Mouse (Mus musculus): ENCODE measurements around the gene Smdt1.
"Not testable (repeated sequence)": the region's sequence is repeated elsewhere in the genome, so short reads cannot be mapped to it uniquely, and the experiment has no call there.

Gene Smdt1

GRCm38 (mm10) chr15:82343368-82344287 is 4.9 kb downstream of the Smdt1 start:
- DNase-seq (ENCODE audit: low spot score): no peak

- no peak for DNase-seq (ENCODE audit: low spot score)
Observed at GRCm38 (mm10) chr15:82344971-82345370, 6.2 kb downstream of the Smdt1 start.

GRCm38 (mm10) chr15:82345820-82346470 is 7.2 kb downstream of the Smdt1 start:
- peak; percentile 100 for DNase-seq (ENCODE audit: low spot score)

DNA sequence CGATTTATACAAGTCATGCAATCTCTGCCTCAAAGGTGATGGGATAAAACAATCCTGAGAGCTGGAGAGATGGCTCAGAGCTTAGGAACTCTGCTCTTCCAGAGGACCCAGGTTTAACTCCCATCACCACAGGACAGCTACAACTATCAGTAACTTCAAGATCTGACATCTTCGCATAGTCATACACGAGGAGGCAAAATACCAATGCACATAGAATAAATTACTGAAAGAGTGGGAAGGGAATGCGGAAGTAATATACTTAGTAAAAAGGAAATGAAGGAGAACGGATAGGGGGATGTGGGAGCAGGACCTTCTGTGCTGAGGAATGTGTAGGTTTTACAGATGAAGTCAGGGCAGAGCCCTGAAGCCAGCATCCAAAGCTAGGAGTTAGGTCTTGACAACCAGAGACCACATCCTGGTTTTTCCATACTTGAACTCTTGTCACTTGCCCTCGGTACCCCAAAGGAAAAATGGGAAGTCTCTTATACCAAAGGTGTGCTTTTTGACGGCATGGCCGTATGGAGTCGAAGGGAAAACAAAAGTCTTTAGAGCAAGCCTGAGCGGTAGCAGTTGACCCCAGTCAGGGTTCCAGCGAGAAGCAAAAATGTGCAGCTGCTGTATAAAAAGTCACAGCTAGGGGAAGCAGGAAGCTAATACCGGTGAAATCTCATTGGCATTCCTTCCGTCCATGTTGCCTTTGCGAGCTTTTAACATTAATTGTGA is 8.0 kb downstream of the Smdt1 start:
- peak; percentile 19 for DNase-seq (ENCODE audit: low spot score)

- DNase-seq (ENCODE audit: low spot score): no peak
Observed at GRCm38 (mm10) chr15:82347303-82347676, 8.5 kb downstream of the Smdt1 start.

DNA sequence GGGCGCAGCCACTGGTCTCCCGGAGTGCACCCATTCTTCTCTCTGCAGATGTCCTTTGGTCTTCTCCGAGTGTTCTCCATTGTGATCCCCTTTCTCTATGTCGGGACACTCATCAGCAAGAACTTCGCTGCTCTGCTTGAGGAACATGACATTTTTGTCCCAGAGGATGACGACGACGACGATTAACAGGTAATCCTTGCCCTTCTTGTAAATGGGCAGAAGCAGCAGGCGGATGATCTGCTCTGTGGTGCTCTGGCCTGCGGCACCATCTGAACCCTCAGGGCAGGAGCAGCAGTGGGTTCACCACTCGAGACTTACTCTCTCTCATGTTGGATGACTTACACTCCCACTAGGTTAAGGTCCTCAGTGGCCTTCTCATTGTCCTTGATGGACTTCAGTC is 9.1 kb downstream of the Smdt1 start:
- DNase-seq (ENCODE audit: low spot score): no peak

- DNase-seq (ENCODE audit: low spot score): no peak
Observed at GRCm38 (mm10) chr15:82348258-82348998, 9.7 kb downstream of the Smdt1 start.

GRCm38 (mm10) chr15:82348999-82349341 is 10.2 kb downstream of the Smdt1 start:
- peak; percentile 21 for DNase-seq (ENCODE audit: low spot score)

GRCm38 (mm10) chr15:82350349-82350748 is 11.6 kb downstream of the Smdt1 start:
- no peak for DNase-seq (ENCODE audit: low spot score)

DNA sequence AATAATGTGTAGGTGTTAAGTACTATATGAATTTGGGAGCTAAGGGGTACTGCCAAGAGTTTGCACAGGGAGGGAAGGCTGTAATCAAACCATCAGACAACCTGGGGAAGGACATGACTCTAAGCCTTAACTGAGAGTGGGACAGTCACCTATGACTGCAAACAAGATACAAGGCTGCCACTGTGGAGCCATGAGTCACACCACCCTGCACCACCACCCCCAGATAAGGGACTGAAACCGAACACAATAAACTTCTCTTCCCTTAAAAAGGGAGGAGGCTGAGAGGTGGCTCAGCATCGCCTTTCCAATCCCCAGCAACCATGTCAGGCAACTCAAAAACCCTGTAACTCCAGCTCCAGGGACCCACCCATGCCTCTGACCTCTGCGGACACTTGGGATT is 12.7 kb downstream of the Smdt1 start:
- DNase-seq (ENCODE audit: low spot score): no peak

DNA sequence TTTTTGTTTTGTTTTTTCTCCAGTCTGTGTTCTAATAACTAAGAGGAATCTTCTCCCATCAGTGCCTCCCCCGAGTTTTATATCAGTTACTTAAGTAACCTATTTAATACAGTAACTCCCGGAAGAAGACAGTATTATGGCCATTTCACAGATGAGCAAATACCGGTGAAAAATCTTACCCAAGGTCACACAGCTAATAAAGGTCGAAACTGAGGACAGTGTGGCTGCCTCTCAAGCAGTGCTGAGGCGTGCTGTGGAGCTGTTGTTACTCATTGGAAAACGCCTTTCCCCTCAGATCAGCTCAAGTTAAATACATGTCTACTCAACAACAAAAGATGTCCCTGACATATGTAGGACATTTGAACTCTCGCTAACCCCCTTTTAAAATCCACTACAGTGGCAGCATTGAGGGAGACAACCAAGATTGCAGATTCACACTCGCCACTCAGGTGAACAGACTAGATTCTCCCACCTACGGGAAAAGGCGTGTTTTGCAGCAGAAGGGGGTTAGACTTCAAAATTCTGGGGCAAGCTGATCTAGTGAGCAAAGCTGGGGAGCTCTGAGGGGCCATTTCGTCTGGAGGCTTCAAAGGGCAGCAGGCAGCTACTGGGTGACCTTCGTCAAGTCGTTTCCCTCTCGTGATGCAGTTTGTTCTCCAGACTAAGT is 14.5 kb downstream of the Smdt1 start:
- DNase-seq (ENCODE audit: low spot score): peak; percentile 40

DNA sequence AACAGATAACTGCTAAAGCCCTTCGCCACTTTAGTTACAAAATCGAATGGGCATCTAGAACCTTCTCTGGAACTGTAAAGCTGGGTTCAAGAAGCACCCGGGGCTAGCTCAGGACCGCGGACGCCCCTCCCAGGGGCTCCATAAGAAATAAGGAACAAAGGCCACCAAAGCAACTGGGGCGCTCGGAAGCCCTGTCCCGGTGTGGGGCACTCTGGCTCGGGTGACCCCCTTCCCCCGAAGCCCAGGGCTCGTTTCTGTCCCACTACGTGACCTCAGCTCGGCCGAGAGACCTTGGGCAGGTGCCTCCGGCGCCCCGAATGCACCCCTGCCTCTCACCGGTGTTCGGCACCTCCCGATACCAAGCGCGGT is 15.0 kb downstream of the Smdt1 start:
- no peak for DNase-seq (ENCODE audit: low spot score)

- DNase-seq (ENCODE audit: low spot score): peak; percentile 100
Observed at GRCm38 (mm10) chr15:82354126-82354945, 15.6 kb downstream of the Smdt1 start, which contains the start of gene Ndufa6. Ndufa6 (minus strand) TSS chr15:82354322.

DNA sequence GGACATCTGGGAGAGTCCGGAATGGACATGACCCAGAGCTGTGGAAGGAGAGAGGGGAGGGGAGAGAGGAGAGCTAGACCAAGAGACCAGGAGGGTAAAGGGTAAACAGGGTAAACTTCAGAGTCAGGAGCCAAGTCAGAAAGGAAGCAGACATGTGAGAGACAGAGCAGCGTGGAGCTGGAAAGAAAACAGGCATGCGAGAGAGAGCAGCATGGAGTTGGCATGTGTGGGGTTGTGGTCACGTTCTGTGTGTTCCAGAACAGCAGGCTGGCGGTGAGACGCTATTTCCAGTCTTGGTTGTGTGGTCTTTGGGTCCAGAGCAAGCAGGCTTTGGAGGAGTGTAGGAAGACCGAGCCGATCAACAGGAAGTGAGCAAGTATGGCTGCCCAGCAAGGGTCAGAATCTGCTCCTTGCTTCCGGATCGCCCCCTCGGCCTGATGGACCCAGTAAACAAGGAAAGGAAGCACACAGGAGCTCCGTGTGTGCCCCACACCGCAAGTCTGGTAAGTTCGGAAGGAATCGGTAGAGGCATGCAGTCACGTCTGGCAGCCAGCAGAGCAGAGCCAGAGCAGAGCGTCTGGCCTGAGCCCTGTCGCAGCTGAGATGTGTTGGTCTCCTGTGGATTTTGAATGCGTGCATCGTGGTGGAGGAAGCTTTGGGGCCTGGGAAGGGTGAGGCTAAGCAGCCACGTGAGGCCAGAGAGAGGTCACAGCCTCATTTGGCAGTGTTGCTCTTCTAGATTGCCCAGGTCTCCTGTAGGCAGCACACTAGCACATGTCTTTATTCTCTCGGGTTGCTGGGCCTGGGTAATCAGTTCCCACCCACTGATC is 19.9 kb downstream of the Smdt1 start:
- DNase-seq (ENCODE audit: low spot score): no peak

DNA sequence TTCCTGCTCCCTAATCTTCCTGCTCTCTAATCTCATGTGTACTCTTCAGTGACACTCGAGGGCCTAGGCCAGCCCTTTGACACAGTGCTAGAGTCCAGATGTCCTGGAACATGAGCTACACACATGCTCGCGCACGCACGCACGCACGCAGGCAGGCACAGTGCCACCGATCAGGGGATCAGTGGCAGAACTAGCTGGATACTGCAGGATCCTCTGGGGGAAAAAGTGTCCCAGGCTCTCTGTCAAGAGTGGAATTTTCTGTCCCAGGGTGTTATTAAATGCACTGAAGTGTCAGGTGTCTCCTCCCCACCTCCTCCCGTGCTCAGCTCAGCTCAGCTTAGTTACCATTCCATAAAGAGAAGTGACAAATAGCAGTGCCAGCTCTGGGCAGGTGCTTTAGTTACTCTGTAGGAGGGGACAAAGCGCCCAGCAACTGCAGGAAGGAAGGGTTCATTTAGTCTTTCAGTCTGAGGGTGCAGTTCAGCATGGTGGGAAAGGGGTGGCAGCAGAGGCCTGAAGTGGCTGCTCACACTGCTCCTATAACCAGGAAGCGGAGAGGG is 22.8 kb downstream of the Smdt1 start:
- DNase-seq (ENCODE audit: low spot score): no peak

DNA sequence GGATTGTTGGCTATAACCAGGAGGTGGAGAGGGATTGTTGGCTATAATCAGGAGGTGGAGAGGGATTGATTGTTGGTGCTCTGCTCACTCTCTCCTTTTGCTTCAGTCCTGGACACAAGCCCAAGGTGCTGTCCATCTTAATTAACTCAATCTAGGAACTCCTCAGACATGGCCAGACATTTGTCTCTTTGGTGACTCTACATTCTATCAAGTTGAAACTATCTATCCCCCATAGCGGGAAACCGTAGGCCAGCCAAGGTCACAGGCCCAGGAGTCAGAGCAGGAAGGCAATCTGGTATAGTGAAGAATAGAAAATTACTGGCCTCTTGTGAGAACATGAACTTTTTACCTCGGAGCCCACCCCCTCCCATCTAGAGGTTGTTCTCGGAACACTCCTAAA is 23.5 kb downstream of the Smdt1 start:
- no peak for DNase-seq (ENCODE audit: low spot score)

DNA sequence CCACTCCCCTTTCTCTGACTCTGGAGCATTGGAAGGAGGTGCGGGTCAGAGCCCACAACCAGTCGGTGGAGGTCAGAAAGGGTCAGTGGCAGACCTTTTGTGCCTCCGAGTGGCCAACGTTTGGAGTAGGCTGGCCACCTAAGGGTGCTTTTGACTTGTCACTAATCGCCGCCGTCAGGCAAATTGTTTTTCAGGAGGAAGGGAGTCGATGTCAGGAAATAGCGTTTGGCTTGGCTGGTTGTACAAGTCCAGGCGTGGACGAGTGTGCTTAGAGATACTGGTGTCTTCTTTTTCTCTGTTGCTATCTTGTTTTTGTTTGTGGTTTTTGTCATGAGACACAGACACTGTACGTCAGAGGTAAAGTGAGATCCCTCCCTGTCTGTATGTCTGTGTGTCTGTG is 25.0 kb downstream of the Smdt1 start:
- not testable (repeated sequence) for DNase-seq (ENCODE audit: low spot score)

DNA sequence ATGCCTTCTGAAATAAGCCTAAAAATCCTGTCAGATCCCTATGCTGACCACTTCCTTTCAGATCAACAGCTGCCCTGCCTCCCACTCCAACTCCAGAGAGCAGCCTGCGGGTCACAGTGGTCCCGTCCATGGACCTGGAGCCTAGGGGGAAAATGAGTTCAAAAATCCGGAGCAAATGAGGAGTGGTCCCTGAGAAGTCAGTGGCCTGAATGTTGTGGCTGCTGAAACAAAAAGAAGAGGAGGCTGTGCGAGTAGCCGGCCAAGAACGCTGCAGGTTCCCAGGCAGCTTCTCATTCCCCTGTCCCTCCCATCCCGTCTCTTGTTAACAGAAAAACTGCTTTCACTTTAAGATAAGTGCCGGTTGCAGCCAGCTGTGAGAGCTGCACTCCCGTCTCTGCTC is 25.8 kb downstream of the Smdt1 start:
- not testable (repeated sequence) for DNase-seq (ENCODE audit: low spot score)

GRCm38 (mm10) chr15:82368146-82368545 is 29.4 kb downstream of the Smdt1 start:
- no peak for DNase-seq (ENCODE audit: low spot score)
